Mouse (Mus musculus): ENCODE results near the gene Prkca. TPM values are rescaled to one million over a fixed set of nuclear protein-coding genes. Genes with fewer than 3 reads are reported as not detected.

Gene Prkca
- total and polyA plus RNA-seq, 2 experiments from 2014 or later: 7.9 to 32.0 TPM

DNA sequence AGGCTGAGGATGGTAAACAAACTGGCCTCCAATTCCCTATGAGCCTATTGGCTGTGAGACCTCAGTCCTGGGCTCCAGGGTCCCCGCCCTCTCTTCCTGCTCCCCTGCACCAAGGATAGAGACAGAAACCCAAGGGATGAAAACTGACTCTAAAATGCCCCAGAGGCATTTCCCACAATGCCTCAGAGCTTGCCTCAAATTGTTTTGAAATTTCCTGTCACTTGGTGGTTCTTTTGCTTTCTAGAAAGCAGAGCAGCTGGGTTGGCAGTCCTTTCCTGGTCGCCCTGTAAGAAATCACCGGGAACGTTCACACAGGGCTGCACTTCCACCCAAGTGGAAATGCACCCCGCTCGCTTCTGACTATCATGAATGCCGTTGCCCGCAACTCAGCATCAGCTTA lies 66.6 kb downstream of the Prkca start:
- WGBS: 79% methylated on average over 8 of the region's 8 CpGs
- no peak for ATAC-seq (ENCODE audit: low FRiP score)

DNA sequence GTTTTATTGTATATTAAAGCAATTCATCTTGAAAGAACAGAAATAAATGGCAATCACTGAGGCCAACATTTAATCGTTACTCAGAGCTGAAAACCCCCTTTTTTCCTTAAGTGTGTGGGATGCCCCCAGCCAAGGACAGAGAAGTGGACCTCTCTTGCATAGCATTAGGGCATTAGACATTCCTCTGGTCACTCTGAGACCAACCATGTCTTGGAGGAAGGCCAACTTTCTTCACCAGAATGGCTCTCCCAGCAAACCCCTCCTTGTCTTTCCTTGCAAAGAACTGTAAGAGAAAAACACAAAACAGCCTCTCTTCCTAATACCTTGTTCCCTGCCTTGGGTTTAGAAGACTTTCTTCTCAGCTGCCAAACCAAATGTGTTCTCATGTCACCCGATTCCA lies 67.6 kb downstream of the Prkca start:
- no peaks in the 10 kb centered on the region for H3K9me3 ChIP-seq (ENCODE audit: low read length)
- ATAC-seq (ENCODE audit: low FRiP score): no peak
- no peaks in the 10 kb centered on the region for H3K27me3 ChIP-seq (ENCODE audit: insufficient read depth, low read length)
- no peak overlapping the region for H3K9ac ChIP-seq (replicated peaks; ENCODE audit: low read length, poor library complexity, severe bottlenecking)
- H3K4me1 ChIP-seq (ENCODE audit: insufficient read depth, low read length): peaks cover 2% of the 10 kb centered on the region; the same call in 1 of the 2 replicates
- no peak overlapping the region for H3K4me2 ChIP-seq (ENCODE audit: low read depth, low read length, poor library complexity, severe bottlenecking)
- H3K36me3 ChIP-seq (ENCODE audit: insufficient read depth, low read length): no peaks in the 10 kb centered on the region
- no peak overlapping the region for H3K4me3 ChIP-seq (ENCODE audit: low read depth, low read length)
- peak; percentile 61 for DNase-seq (ENCODE audit: low spot score)
- TF ChIP-seq CTCF (IDR thresholded peaks at IDR 0.05): no peak
- no peak overlapping the region for H3K27ac ChIP-seq (ENCODE audit: low read depth, low read length)
- 62% methylated on average over 2 of the region's 2 CpGs for WGBS

More for the DNA sequence above, 66.6 kb downstream of the Prkca start:
- Histone ChIP-seq H3K9me3 (ENCODE audit: low read length) (no peaks in the 10 kb centered on the region), H3K27me3 (ENCODE audit: insufficient read depth, low read length) (no peaks in the 10 kb centered on the region), H3K9ac (replicated peaks; ENCODE audit: low read length, poor library complexity, severe bottlenecking) (no peak overlapping the region), H3K4me2 (ENCODE audit: low read depth, low read length, poor library complexity, severe bottlenecking) (no peak overlapping the region), H3K4me1 (ENCODE audit: insufficient read depth, low read length) (no peaks in the 10 kb centered on the region; the same call in 1 of the 2 replicates), H3K27ac (ENCODE audit: low read depth, low read length) (no peak overlapping the region), H3K4me3 (ENCODE audit: low read depth, low read length) (no peak overlapping the region), H3K36me3 (ENCODE audit: insufficient read depth, low read length) (no peaks in the 10 kb centered on the region)
- DNase-seq (ENCODE audit: low spot score): no peak
- no peak for TF ChIP-seq CTCF (IDR thresholded peaks at IDR 0.05)

DNA sequence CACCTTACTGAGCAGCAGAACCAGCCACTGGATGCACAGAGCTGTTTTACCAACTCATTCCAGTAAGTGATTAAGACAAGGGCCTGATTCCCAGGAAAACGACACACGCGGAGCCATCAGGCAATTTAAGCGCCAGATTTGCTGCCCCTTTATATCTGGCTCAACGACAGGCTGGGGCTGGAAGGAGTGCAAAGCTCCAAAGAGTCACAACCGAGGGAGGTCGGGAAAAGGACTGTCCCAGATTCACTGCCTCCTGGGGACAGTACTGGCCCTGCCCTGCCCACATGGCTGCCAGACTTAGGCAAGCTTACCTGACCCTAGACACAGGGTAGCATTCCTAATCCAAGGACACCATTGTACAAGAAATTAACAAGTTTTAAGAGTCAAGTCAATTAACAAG lies 69.7 kb downstream of the Prkca start:
- H3K27ac ChIP-seq (ENCODE audit: low read depth, low read length): no peak overlapping the region
- no peak for TF ChIP-seq CTCF (IDR thresholded peaks at IDR 0.05)
- no peak for ATAC-seq (ENCODE audit: low FRiP score)
- H3K9me3 ChIP-seq (ENCODE audit: low read length): no peaks in the 10 kb centered on the region
- no peak for DNase-seq (ENCODE audit: low spot score)
- no peak overlapping the region for H3K9ac ChIP-seq (replicated peaks; ENCODE audit: low read length, poor library complexity, severe bottlenecking)
- peaks cover 11% of the 10 kb centered on the region for H3K4me1 ChIP-seq (ENCODE audit: insufficient read depth, low read length)
- no peaks in the 10 kb centered on the region for H3K36me3 ChIP-seq (ENCODE audit: insufficient read depth, low read length)
- no peak overlapping the region for H3K4me3 ChIP-seq (ENCODE audit: low read depth, low read length)
- H3K4me2 ChIP-seq (ENCODE audit: low read depth, low read length, poor library complexity, severe bottlenecking): no peak overlapping the region
- H3K27me3 ChIP-seq (ENCODE audit: insufficient read depth, low read length): no peaks in the 10 kb centered on the region
- WGBS: 58% methylated on average over 7 of the region's 7 CpGs

DNA sequence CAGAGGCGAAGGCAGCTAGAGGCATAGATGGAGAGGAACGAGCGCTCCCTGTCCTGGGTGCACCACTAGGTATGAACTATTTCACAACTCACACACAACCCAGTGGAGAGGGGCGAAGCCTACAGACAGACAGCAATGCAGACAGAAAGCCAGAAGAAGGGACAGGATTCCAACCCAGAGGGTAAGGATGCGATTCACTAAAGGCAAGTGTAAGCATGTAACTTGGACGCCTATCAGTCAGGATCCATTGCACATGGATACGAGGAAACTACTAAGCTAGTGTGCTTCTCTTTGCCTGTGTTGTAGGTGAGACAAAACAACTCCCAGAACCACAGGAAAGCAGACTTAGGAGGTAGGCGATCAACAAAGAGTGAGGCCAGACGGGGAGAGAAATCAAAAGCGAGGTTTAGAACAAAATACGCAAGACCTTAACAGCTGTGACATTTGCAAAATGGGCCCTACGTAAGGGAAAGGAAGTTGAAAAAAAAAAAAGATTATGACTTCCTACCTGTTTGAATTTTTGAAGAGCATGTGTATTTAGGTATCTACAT lies 70.2 kb downstream of the Prkca start:
- H3K36me3 ChIP-seq (ENCODE audit: insufficient read depth, low read length): no peaks in the 10 kb centered on the region
- no peaks in the 10 kb centered on the region for H3K9me3 ChIP-seq (ENCODE audit: low read length)
- no peak overlapping the region for H3K9ac ChIP-seq (replicated peaks; ENCODE audit: low read length, poor library complexity, severe bottlenecking)
- no peak for DNase-seq (ENCODE audit: low spot score)
- H3K27ac ChIP-seq (ENCODE audit: low read depth, low read length): no peak overlapping the region
- H3K4me3 ChIP-seq (ENCODE audit: low read depth, low read length): no peak overlapping the region
- TF ChIP-seq CTCF (IDR thresholded peaks at IDR 0.05): no peak
- ATAC-seq (ENCODE audit: low FRiP score): no peak
- WGBS: 87% methylated on average over 12 of the region's 12 CpGs
- H3K27me3 ChIP-seq (ENCODE audit: insufficient read depth, low read length): no peaks in the 10 kb centered on the region
- H3K4me1 ChIP-seq (ENCODE audit: insufficient read depth, low read length): peaks cover 16% of the 10 kb centered on the region
- no peak overlapping the region for H3K4me2 ChIP-seq (ENCODE audit: low read depth, low read length, poor library complexity, severe bottlenecking)

DNA sequence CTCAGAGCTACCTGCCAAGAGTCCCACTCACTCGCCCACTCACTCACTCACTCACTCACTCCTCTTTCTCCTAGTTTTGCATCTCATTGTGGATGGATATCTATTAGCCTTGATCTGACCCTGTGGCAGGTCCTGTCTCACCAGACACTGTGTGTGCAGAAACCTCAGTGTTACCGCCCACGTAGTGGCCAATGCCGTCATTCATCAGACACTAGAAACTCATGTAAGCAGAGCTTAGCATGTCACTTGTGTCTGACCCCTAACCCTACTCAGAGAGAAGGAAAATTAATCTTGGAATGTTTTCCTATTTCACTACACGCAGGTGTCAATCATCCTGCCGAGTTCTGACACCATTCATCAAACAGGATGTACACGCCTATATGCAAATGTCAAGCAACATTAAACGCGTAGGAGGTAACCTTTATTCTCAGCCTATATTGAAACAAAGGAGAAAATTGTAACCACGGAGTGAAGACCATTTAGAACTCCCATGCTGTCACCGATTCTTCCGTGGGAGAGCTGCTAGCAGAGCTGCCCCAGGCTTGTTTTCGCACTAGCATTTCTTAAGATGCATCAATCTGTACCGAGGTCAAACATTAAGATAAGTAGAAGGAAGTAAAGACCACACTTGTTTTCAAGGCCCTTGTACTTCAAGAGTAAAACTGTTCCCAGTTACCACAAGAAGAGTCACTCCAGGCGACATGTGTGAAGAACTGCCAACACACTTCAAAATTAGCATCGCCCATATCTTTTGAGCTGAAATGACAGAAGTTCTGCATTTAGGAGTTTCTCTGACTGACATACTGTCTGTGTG lies 70.9 kb downstream of the Prkca start:
- DNase-seq (ENCODE audit: low spot score): no peak
- Histone ChIP-seq H3K27me3 (ENCODE audit: insufficient read depth, low read length) (no peaks in the 10 kb centered on the region), H3K4me1 (ENCODE audit: insufficient read depth, low read length) (peaks cover 17% of the 10 kb centered on the region), H3K27ac (ENCODE audit: low read depth, low read length) (no peak overlapping the region), H3K4me3 (ENCODE audit: low read depth, low read length) (no peak overlapping the region), H3K9me3 (ENCODE audit: low read length) (no peaks in the 10 kb centered on the region), H3K36me3 (ENCODE audit: insufficient read depth, low read length) (no peaks in the 10 kb centered on the region), H3K4me2 (ENCODE audit: low read depth, low read length, poor library complexity, severe bottlenecking) (no peak overlapping the region), H3K9ac (replicated peaks; ENCODE audit: low read length, poor library complexity, severe bottlenecking) (no peak overlapping the region)
- 79% methylated on average over 16 of the region's 16 CpGs for WGBS
- no peak for ATAC-seq (ENCODE audit: low FRiP score)
- no peak for TF ChIP-seq CTCF (IDR thresholded peaks at IDR 0.05)

DNA sequence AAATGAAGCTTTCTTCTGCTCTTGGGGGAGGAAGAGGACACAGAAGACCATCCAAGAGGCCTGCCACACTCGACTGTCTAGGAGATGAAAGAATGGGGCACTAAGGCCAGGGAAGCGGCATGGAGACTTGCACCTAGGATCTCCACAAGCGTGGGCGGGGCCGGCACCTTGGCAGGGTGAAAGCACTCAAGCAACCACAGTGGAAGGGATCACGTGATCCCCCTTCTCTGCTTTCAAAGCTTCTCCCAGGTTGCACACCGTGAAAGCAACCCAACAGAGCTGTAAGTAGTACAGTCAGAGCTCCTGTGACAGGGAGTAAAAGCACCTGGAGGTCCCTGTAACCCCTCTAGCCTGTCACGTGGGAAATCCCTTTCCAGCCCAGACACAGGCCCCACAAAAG lies 72.4 kb downstream of the Prkca start:
- Histone ChIP-seq H3K4me2 (ENCODE audit: low read depth, low read length, poor library complexity, severe bottlenecking) (no peak overlapping the region), H3K4me3 (ENCODE audit: low read depth, low read length) (no peak overlapping the region), H3K9ac (replicated peaks; ENCODE audit: low read length, poor library complexity, severe bottlenecking) (no peak overlapping the region), H3K4me1 (ENCODE audit: insufficient read depth, low read length) (peaks cover 17% of the 10 kb centered on the region), H3K9me3 (ENCODE audit: low read length) (no peaks in the 10 kb centered on the region), H3K27ac (ENCODE audit: low read depth, low read length) (no peak overlapping the region), H3K27me3 (ENCODE audit: insufficient read depth, low read length) (no peaks in the 10 kb centered on the region), H3K36me3 (ENCODE audit: insufficient read depth, low read length) (no peaks in the 10 kb centered on the region)
- no peak for TF ChIP-seq CTCF (IDR thresholded peaks at IDR 0.05)
- DNase-seq (ENCODE audit: low spot score) (no peak), ATAC-seq (ENCODE audit: low FRiP score) (no peak)
- WGBS: 61% methylated on average over 8 of the region's 8 CpGs
